Mouse (Mus musculus) intestine, embryonic 15.5 days (tissue): ENCODE results near the gene Izumo3. TPM values are rescaled to one million over a fixed set of nuclear protein-coding genes. Genes with fewer than 3 reads are reported as not detected.
A peak's percentile ranks its signal among the peaks of the same experiment; 100 is the strongest.
"Not testable (repeated sequence)": the region's sequence is repeated elsewhere in the genome, so short reads cannot be mapped to it uniquely, and the experiment has no call there.

Experiments used
- ATAC-seq: fragments of 200-750 bp; cut with Nextera tagmentation; 2 replicates; pipeline ENCODE4 v1.8.0; 2017; ENCODE audit warnings: moderate TSS enrichment, moderate library complexity
- H3K27ac ChIP-seq: fragments of 300-500 bp; sonication (generic); 2 replicates; pipeline ENCODE4 v1.5.1; 2015; ENCODE audit warnings: mild to moderate bottlenecking, inconsistent platforms
- H3K27me3 ChIP-seq: fragments of 300-500 bp; sonication (generic); replicated peaks from 2 replicates; pipeline ENCODE4 v1.6.1; 2015; ENCODE audit warnings: inconsistent platforms
- H3K36me3 ChIP-seq: fragments of 300-500 bp; sonication (generic); 2 replicates; pipeline ENCODE4 v1.6.1; 2015; ENCODE audit warnings: inconsistent platforms
- H3K4me1 ChIP-seq: fragments of 300-500 bp; sonication (generic); replicated peaks from 2 replicates; pipeline ENCODE4 v1.6.1; 2015; ENCODE audit warnings: inconsistent platforms
- H3K4me2 ChIP-seq: fragments of 300-500 bp; sonication (generic); replicated peaks from 2 replicates; pipeline ENCODE4 v1.6.1; 2015; ENCODE audit warnings: mild to moderate bottlenecking, inconsistent platforms
- H3K4me3 ChIP-seq: fragments of 300-500 bp; sonication (generic); replicated peaks from 2 replicates; pipeline ENCODE4 v1.5.1; 2015; ENCODE audit warnings: inconsistent platforms
- H3K9ac ChIP-seq: fragments of 300-500 bp; sonication (generic); 2 replicates; pipeline ENCODE4 v1.6.1; 2015; ENCODE audit warnings: inconsistent platforms
- H3K9me3 ChIP-seq: fragments of 300-500 bp; sonication (generic); 2 replicates; pipeline ENCODE4 v1.6.1; 2016; ENCODE audit warnings: inconsistent platforms
- whole genome bisulfite sequencing: fragments of 180-500 bp; shearing (Covaris S2); methylation state at CpG from one replicate; pipeline ENCODE4 v1.1.7; 2015; 5-methylcytosine and 5-hydroxymethylcytosine counted together
- polyA plus RNA-seq: library from polyadenylated mRNA; unstranded; fragments of >200 nt; fragmentation: Nextera tagmentation; extraction: Ambion mirVana; gene quantifications from 2 replicates; pipeline ENCODE4 v1.2.1, GENCODE M21; 2015

Izumo3 gene
- not detected in 2 replicates for polyA plus RNA-seq

DNA sequence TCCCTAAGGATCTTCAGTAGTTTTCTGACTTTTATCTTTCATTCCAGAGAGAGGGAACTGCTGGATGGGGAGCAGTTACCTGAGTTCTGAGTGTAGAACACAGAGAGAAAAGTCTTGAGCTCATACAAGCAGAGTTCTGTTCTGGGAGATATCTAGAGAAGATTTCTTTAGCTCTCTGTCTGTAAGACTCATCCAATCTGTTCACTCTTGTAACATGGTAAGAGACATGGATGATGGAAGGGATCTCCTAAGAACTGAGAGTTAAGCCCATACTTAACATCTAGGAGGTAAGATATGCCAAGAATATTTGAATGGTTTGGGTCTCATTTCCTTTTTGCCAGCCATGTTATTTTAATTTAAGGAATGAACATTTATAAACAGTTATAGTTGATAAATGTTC lies at the start of gene Izumo3:
TSS of gene Izumo3 (minus strand) at position 101 of the 400 bp plus-strand sequence.
- no peak within 1 kb of the TSS for H3K27ac ChIP-seq
- H3K27me3 ChIP-seq = no peaks in the 10 kb centered on the region
- ATAC-seq = no peak
- H3K9me3 ChIP-seq = no peaks in the 10 kb centered on the region
- H3K36me3 ChIP-seq = no peaks in the 10 kb centered on the region
- no peak within 1 kb of the TSS for H3K4me3 ChIP-seq
- no peak within 1 kb of the TSS for H3K9ac ChIP-seq
- no peaks in the 10 kb centered on the region for H3K4me1 ChIP-seq
- no peak within 1 kb of the TSS for H3K4me2 ChIP-seq

DNA sequence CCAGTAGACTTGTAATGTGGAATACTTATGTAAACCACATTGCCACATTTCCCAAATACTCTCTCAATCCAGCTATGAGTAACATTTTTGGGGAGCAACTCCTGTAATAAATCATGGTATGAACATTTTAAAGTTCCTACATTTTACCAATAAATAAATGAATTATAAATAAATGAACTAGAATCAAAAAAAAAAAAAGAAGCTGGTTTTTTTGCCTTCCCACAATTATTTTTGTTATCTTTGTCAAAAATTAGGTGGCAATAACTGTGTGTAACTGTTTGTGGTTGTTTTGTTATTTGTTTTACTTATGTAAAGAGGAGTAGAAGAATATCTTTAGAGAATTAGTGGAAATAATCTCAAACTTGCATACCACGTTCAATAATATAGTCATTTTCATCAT lies 44.6 kb upstream of the Izumo3 start, which contains the start of gene Gm12666:
TSS of gene Gm12666 (minus strand) at position 101 of the 400 bp plus-strand sequence.
- not testable (repeated sequence) for H3K27me3 ChIP-seq, ATAC-seq

DNA sequence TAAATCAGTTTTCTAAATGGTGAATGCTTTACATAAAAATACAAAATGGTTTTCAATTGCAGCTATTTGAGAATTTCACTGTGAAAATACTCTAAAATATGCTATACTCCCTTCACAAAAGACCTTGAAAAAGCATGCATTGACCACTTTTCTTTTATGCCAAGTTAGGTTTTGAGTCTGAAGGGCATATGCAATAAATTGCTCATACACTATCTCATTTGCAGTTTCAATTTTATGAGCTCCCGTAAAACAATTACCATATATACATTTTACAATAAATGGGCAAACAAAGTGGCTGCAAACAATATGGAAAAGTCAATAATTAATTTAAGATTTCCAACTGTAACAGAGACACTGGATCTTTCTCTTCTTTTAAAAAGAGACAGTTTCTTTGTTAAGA lies 5.6 kb upstream of the Izumo3 start:
- Histone ChIP-seq H3K9ac (no peak overlapping the region), H3K27me3 (no peaks in the 10 kb centered on the region), H3K36me3 (no peaks in the 10 kb centered on the region), H3K9me3 (no peaks in the 10 kb centered on the region), H3K4me1 (no peaks in the 10 kb centered on the region), H3K4me2 (no peak overlapping the region), H3K4me3 (no peak overlapping the region), H3K27ac (no peak overlapping the region)
- ATAC-seq = peak; percentile 56; the same call in 1 of the 2 replicates
- WGBS = 64% methylated on average over 1 of the region's 1 CpGs

More for the DNA sequence above, 44.6 kb upstream of the Izumo3 start, which contains the start of gene Gm12666:
- not testable (repeated sequence) for H3K4me3 ChIP-seq, H3K4me2 ChIP-seq, H3K36me3 ChIP-seq, H3K4me1 ChIP-seq, H3K27ac ChIP-seq, H3K9ac ChIP-seq, H3K9me3 ChIP-seq
- 82% methylated on average over 1 of the region's 1 CpGs for WGBS

DNA sequence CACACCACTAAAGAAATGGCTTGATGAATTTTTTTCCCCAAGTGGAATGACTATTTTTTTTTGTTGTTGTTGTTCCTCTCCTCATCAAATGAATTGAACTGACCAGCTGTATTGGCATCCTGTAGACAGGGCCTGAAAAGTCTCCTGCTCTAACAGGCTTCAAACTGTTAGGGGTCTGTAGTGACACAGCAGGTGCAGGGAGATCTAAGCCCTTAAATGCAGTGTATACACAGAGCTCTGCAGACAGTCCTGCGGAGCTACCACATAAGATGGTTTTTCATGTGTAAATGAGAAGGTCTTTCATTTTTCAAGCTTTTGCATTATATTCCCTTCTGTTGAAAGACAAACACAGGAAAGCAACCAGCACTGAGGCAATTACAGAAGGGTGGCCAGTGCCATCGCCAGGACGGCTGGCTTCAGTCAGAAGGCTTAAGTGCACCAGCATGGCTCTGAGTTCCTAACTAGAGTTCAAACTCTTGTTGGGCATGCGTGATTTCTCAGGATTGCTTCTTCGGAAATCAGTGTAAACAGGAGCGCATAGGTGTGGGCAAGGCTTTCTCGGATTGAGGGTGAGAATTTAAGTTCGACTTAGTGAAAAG lies 35.5 kb downstream of the Izumo3 start:
- Histone ChIP-seq H3K9ac (no peak overlapping the region), H3K4me2 (no peak overlapping the region), H3K27me3 (no peaks in the 10 kb centered on the region), H3K27ac (no peak overlapping the region), H3K9me3 (no peaks in the 10 kb centered on the region), H3K36me3 (no peaks in the 10 kb centered on the region), H3K4me1 (no peaks in the 10 kb centered on the region), H3K4me3 (no peak overlapping the region)
- ATAC-seq = no peak
- WGBS = 51% methylated on average over 8 of the region's 8 CpGs

DNA sequence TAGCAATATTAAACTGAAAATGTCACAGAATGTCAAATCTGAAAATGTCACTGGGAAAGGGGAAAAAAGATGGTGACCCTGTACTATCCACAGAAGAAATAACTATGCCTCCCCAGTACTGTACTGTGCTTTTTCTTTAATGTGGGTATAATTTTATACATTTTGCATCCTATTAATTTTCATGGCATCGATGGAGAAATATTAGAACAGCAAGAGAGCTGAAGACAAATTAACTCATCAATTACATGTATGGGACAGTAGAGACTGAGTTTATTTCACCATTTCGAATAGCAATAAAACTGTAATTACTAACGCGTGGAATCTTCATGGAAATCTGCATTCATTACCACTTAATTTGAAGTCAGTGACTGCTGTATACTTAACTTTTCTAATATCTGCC lies 49.6 kb downstream of the Izumo3 start:
- ATAC-seq = no peak
- 90% methylated on average over 4 of the region's 4 CpGs for WGBS

DNA sequence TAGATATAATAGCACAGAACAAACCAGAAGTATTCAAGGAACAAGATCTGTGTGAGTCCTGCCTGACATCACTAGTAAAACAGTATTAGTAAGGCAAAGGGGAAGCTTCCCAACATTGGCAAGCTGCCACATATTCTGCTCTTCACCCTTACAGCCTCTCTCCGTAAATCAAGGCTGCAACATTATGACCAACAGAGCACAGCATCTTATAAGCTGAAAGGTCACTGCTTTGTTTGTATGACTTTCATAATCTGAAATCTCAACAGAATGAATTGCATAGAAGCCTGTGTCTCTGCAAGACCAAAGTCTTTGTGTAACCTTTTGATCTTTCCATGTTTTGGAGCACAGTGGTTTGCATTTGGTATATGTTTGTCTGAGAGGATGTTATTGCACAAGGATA lies 51.1 kb downstream of the Izumo3 start:
- Histone ChIP-seq H3K27me3 (no peaks in the 10 kb centered on the region), H3K9me3 (no peaks in the 10 kb centered on the region), H3K9ac (no peak overlapping the region), H3K36me3 (no peaks in the 10 kb centered on the region), H3K4me1 (no peaks in the 10 kb centered on the region), H3K4me3 (no peak overlapping the region), H3K4me2 (no peak overlapping the region), H3K27ac (no peak overlapping the region)
- ATAC-seq = no peak
- 30% methylated on average over 1 of the region's 1 CpGs for WGBS

More for the DNA sequence above, 49.6 kb downstream of the Izumo3 start:
- Histone ChIP-seq H3K27ac (no peak overlapping the region), H3K36me3 (no peaks in the 10 kb centered on the region), H3K4me1 (no peaks in the 10 kb centered on the region), H3K27me3 (no peaks in the 10 kb centered on the region), H3K9ac (no peak overlapping the region), H3K9me3 (no peaks in the 10 kb centered on the region), H3K4me3 (no peak overlapping the region), H3K4me2 (no peak overlapping the region)

Other genes starting within 250 kb of the Izumo3 start
- not detected in 2 replicates for gene Gm12666, start 44.5 kb upstream of the Izumo3 start, polyA plus RNA-seq